Comparison of ENCODE assay signal across 22 mouse cellular contexts in the genomic region with DNA sequence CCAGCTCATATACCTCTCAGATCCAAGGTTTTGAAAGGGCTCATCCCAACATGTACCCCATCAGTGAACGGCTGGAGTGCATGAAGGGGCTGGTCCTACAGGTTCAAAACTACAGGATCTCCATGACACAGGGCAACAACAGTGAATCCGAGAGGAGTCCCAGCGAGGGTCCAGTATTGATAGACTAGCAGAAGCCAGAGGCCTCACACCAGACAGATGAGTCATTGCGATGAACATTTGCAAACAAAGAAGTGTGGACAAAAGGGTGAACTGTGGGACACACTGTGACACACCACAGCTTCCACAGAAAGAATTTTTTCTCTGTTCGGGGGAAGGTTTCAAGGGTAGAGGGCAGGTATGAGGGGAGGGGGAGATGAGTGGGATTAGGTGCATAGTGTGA. TPM values are rescaled to one million over a fixed set of nuclear protein-coding genes. Genes with fewer than 3 reads are reported as not detected.
"Had no signal": no experiment of that assay in that cellular context is flagged by ENCODE, and none has a peak within 500 bp of the region (broad histone marks: within the 10 kb centered on the region; RNA-seq: fewer than 3 reads in every experiment).

No protein-coding gene starts in this region.

- H3K4me3 ChIP-seq: lung, embryonic 15.5 days; megakaryocyte, embryonic 14.5 days; midbrain, embryonic 13.5 days; midbrain, embryonic 15.5 days; neural tube, embryonic 12.5 days; stomach, embryonic 15.5 days had no signal

- H3K4me1 ChIP-seq: lung, embryonic 15.5 days; megakaryocyte, embryonic 14.5 days; midbrain, embryonic 15.5 days; neural tube, embryonic 12.5 days; stomach, embryonic 15.5 days had no signal

- H3K4me2 ChIP-seq: lung, embryonic 15.5 days; midbrain, embryonic 11.5 days; midbrain, embryonic 13.5 days; midbrain, embryonic 15.5 days; neural tube, embryonic 12.5 days; stomach, embryonic 15.5 days had no signal

- DNase-seq: lung, adult 2 months; lung, postnatal 14 days; lung, postnatal 36 days; right cerebral cortex, postnatal 14 days; thymus, adult 2 months; thymus, postnatal 25 days; thymus, postnatal 4 days had no signal

- H3K27me3 ChIP-seq: lung, embryonic 15.5 days; midbrain, embryonic 13.5 days; midbrain, embryonic 15.5 days; neural tube, embryonic 12.5 days; stomach, embryonic 15.5 days had no signal

- H3K9me3 ChIP-seq: lung, embryonic 15.5 days; megakaryocyte, embryonic 14.5 days; midbrain, embryonic 13.5 days; midbrain, embryonic 15.5 days; neural tube, embryonic 12.5 days; stomach, embryonic 15.5 days had no signal

- ATAC-seq: lung, postnatal 0 days; midbrain, embryonic 13.5 days; midbrain, embryonic 15.5 days had no signal

- H3K36me3 ChIP-seq: lung, embryonic 15.5 days; midbrain, embryonic 13.5 days; midbrain, embryonic 15.5 days; neural tube, embryonic 12.5 days; stomach, embryonic 15.5 days had no signal

- H3K9ac ChIP-seq: lung, embryonic 15.5 days; midbrain, embryonic 13.5 days; midbrain, embryonic 15.5 days; neural tube, embryonic 12.5 days; stomach, embryonic 15.5 days had no signal

- H3K27ac ChIP-seq: lung, embryonic 15.5 days; macrophage; midbrain, embryonic 13.5 days; midbrain, embryonic 15.5 days; neural tube, embryonic 12.5 days; stomach, embryonic 15.5 days; stomach, postnatal 0 days had no signal

RNA-seq across cellular contexts. Expression of gene Spp2, which starts 13.4 kb away (rescaled TPM):
- total RNA-seq: megakaryocyte progenitor cell, adult 5-6 weeks; monocyte, adult 5-6 weeks; neutrophil, adult 5-6 weeks had no signal
- polyA plus RNA-seq: lung, postnatal 0 days; macrophage; midbrain, embryonic 11.5 days; neural tube, embryonic 12.5 days; testis, adult 2 months; urinary bladder, adult 2 months had no signal
